ENCODE assay signal across 16 mouse cellular contexts in the genomic region with DNA sequence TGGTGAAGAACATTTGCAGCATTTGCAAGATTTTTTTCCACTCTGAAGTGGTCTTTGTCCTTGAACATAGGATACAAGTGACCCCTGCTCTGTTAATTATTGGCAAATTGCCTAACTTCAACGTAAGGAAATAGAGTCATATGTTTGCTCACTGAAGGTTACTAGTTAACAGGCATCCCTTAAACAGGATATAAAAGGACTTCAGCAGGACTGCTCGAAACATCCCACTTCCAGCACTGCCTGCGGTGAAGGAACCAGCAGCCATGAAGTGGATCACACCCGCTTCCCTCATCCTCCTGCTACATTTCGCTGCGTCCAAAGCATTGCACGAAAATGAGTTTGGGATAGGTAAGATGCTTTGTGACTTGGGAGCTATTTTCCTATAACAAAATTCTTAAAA. TPM values are rescaled to one million over a fixed set of nuclear protein-coding genes. Genes with fewer than 3 reads are reported as not detected.
DNase-seq lines count a peak whose midpoint lies in the region; ATAC-seq and TF ChIP-seq lines count a peak whose summit lies in the region.
"Had no signal": no experiment of that assay in that cellular context is flagged by ENCODE, and none has a peak within 500 bp of the region (broad histone marks: within the 10 kb centered on the region; RNA-seq: fewer than 3 reads in every experiment).

A gene (plus strand): TSS at position 220 of the 400 bp plus-strand sequence.

- no peak for TF ChIP-seq CTCF in CH12.LX (conservative IDR thresholded peaks at IDR 0.05 in 1 of 2, IDR thresholded peaks at IDR 0.05 in 1 of 2; ENCODE audit: low read depth in 2 of 2, low read length in 2 of 2)

- DNase-seq in adrenal gland, postnatal 10 days = no peak
- no peak for DNase-seq in adrenal gland, adult 18-20 months (ENCODE audit: low spot score in 2 of 2)
- DNase-seq in kidney, adult 9 months = no peak
- no peak for DNase-seq in CH12.LX (ENCODE audit: extremely low read depth)
- DNase-seq in liver, embryonic 13.5 days = no peak
- no peak for DNase-seq in embryo, embryonic 11 days
- no peak for DNase-seq in gastrocnemius, postnatal 4 days (ENCODE audit: low spot score in 2 of 2)
- DNase-seq: adrenal gland, postnatal 25 days; cerebellum, postnatal 14 days; kidney, adult 11 months; lung, postnatal 14 days had no signal

- TF ChIP-seq RAD21 in CH12.LX (IDR thresholded peaks at IDR 0.05; ENCODE audit: low read depth, low read length) = no peak

- H3K36me3 ChIP-seq in kidney, embryonic 14.5 days (ENCODE audit: control insufficient read depth, insufficient read depth, low read length) = no peaks in the 10 kb centered on the region
- no peaks in the 10 kb centered on the region for H3K36me3 ChIP-seq in CH12.LX (replicated peaks in 1 of 2; ENCODE audit: control insufficient read depth in 1 of 2, insufficient read depth in 1 of 2, low read length in 1 of 2)
- H3K36me3 ChIP-seq in liver, embryonic 13.5 days = no peaks in the 10 kb centered on the region
- H3K36me3 ChIP-seq: hindbrain, embryonic 12.5 days had no signal

- no peaks in the 10 kb centered on the region for H3K27me3 ChIP-seq in kidney, embryonic 14.5 days (ENCODE audit: control insufficient read depth, insufficient read depth, low read length)
- no peaks in the 10 kb centered on the region for H3K27me3 ChIP-seq in CH12.LX (replicated peaks)
- no peaks in the 10 kb centered on the region for H3K27me3 ChIP-seq in liver, embryonic 13.5 days
- H3K27me3 ChIP-seq: hindbrain, embryonic 12.5 days had no signal

- H3K27ac ChIP-seq in kidney, embryonic 14.5 days (ENCODE audit: low read depth, low read length) = no peak within 1 kb of the TSS
- H3K27ac ChIP-seq in CH12.LX (ENCODE audit: insufficient read depth, low read depth) = no peak within 1 kb of the TSS
- H3K27ac ChIP-seq in liver, embryonic 13.5 days = peak within 1 kb of the TSS; percentile 23
- H3K27ac ChIP-seq: hindbrain, embryonic 12.5 days had no signal

- in situ Hi-C loops in CH12.LX (cut with MboI; ENCODE audit: low pct_ligation_motif_present, low pct_unique_long_range_greater_than_20kb, low sequenced_read_pairs) = loop anchor here (10.0 to 25.0 kb wide), 2 partner anchors 76 to 278 kb away; a partner anchor contains a TSS

- H3K4me3 ChIP-seq in kidney, embryonic 14.5 days (ENCODE audit: low read length) = no peak within 1 kb of the TSS
- no peak within 1 kb of the TSS for H3K4me3 ChIP-seq in CH12.LX (replicated peaks in 1 of 3; ENCODE audit: low read depth in 2 of 3, low read length in 2 of 3, poor library complexity in 1 of 3)
- H3K4me3 ChIP-seq in liver, embryonic 13.5 days (replicated peaks) = peak within 1 kb of the TSS; percentile 25
- H3K4me3 ChIP-seq: hindbrain, embryonic 12.5 days had no signal

- ATAC-seq in kidney, embryonic 14.5 days (ENCODE audit: low FRiP score, low TSS enrichment) = no peak
- ATAC-seq in liver, embryonic 13.5 days (ENCODE audit: low read depth) = no peak
- ATAC-seq: forebrain, embryonic 16.5 days had no signal

- H3K4me2 ChIP-seq in kidney, embryonic 14.5 days (replicated peaks; ENCODE audit: low read depth, low read length) = no peak within 1 kb of the TSS; the same call in 1 of the 2 replicates
- peak within 1 kb of the TSS; percentile 13; the same call in 1 of the 2 replicates for H3K4me2 ChIP-seq in CH12.LX (ENCODE audit: insufficient read depth, low read depth, poor library complexity, severe bottlenecking)
- H3K4me2 ChIP-seq in liver, embryonic 13.5 days = peak within 1 kb of the TSS; percentile 30
- H3K4me2 ChIP-seq: hindbrain, embryonic 12.5 days had no signal

- H3K9me3 ChIP-seq in kidney, embryonic 14.5 days (ENCODE audit: control insufficient read depth, low read length) = no peaks in the 10 kb centered on the region
- no peaks in the 10 kb centered on the region for H3K9me3 ChIP-seq in CH12.LX (replicated peaks; ENCODE audit: low read length)
- H3K9me3 ChIP-seq in liver, embryonic 13.5 days (replicated peaks) = no peaks in the 10 kb centered on the region
- H3K9me3 ChIP-seq: hindbrain, embryonic 12.5 days had no signal

- 81% methylated on average over 7 of the region's 7 CpGs for WGBS in kidney, embryonic 14.5 days
- 68% methylated on average over 7 of the region's 7 CpGs for WGBS in liver, embryonic 13.5 days (ENCODE audit: insufficient replicate concordance)

- no peaks in the 10 kb centered on the region for H3K79me2 ChIP-seq in CH12.LX (replicated peaks; ENCODE audit: control insufficient read depth, extremely low read depth, insufficient read depth, poor library complexity, severe bottlenecking)

- dilution Hi-C loops in CH12.LX (cut with MboI; ENCODE audit: extremely low pct_ligation_motif_present, extremely low pct_unique_long_range_greater_than_20kb, low sequenced_read_pairs) = no loop called here

- H3K9ac ChIP-seq in kidney, embryonic 14.5 days (ENCODE audit: low read depth, low read length) = no peak within 1 kb of the TSS
- no peak within 1 kb of the TSS for H3K9ac ChIP-seq in CH12.LX (ENCODE audit: insufficient read depth, low read depth)
- 0 out of 2 replicates have a peak within 1 kb of the TSS, but pooled peaks have one; percentile 27 for H3K9ac ChIP-seq in liver, embryonic 13.5 days
- H3K9ac ChIP-seq: hindbrain, embryonic 12.5 days had no signal

- no peak for TF ChIP-seq POLR2A in CH12.LX (IDR thresholded peaks at IDR 0.05; ENCODE audit: low read depth, low read length)

- no peaks in the 10 kb centered on the region for H3K4me1 ChIP-seq in kidney, embryonic 14.5 days (ENCODE audit: control insufficient read depth, insufficient read depth, low read length)
- peaks cover 0 to 15% of the 10 kb centered on the region in 2 experiments; a peak in 2 of 4 replicates for H3K4me1 ChIP-seq in CH12.LX (ENCODE audit: control insufficient read depth in 1 of 2, insufficient read depth in 2 of 2)
- peaks cover 5% of the 10 kb centered on the region; the same call in 1 of the 2 replicates for H3K4me1 ChIP-seq in liver, embryonic 13.5 days (replicated peaks)
- H3K4me1 ChIP-seq: hindbrain, embryonic 12.5 days had no signal

- no peak for TF ChIP-seq EP300 in CH12.LX (IDR thresholded peaks at IDR 0.05; ENCODE audit: low read length)

TF ChIP-seq in CH12.LX, 34 proteins besides CTCF, POLR2A, EP300 and RAD21:
- TF ChIP-seq BHLHE40 (IDR thresholded peaks at IDR 0.05; ENCODE audit: low read depth, low read length) (no peak), KAT2A (IDR thresholded peaks at IDR 0.05; ENCODE audit: insufficient replicate concordance, low read length) (no peak), POLR2AphosphoS2 (IDR thresholded peaks at IDR 0.05; ENCODE audit: low read depth, low read length) (no peak), MAFK (IDR thresholded peaks at IDR 0.05; ENCODE audit: insufficient replicate concordance, low read length) (no peak), JUND (conservative IDR thresholded peaks at IDR 0.05; ENCODE audit: low read depth, low read length) (no peak), CHD2 (IDR thresholded peaks at IDR 0.05; ENCODE audit: low read length) (no peak), ELF1 (IDR thresholded peaks at IDR 0.05; ENCODE audit: low read depth, low read length) (no peak), ETS1 (conservative IDR thresholded peaks at IDR 0.05; ENCODE audit: low read depth, low read length) (no peak), NRF1 (IDR thresholded peaks at IDR 0.05; ENCODE audit: low read depth, low read length) (no peak)

RNA-seq across cellular contexts. Expression of the gene that starts here (rescaled TPM):
- 100 to 1,000 TPM; 414 to 846 TPM for total RNA-seq in adrenal gland, postnatal 10 days (2021)
- total RNA-seq in adrenal gland, adult 18-20 months (2021) = not detected
- polyA plus RNA-seq in kidney, embryonic 14.5 days (2014; fragmentation: Nextera tagmentation; extraction: Ambion mirVana) = 17.9 and 29.1 TPM in 2 replicates
- 15.9 and 25.8 TPM in 2 replicates for total RNA-seq in CH12.LX (2012; rRNA removed)
- total RNA-seq in CH12.LX (2014; rRNA removed) = 12.5 and 12.8 TPM in 2 replicates
- polyA plus RNA-seq in CH12.LX (2012; ENCODE audit: insufficient read length, low read depth) = 18.2 and 19.8 TPM in 2 replicates
- polyA plus RNA-seq in liver, embryonic 13.5 days (2015; fragmentation: Nextera tagmentation; extraction: Ambion mirVana) = 6,379 and 7,757 TPM in 2 replicates
- 10 to 100 TPM in 1 of 2 experiments, 1 to 10 TPM in 1; 5.0 to 37.2 TPM for total RNA-seq in gastrocnemius, postnatal 4 days (2021)
- total RNA-seq: adrenal gland, postnatal 25 days; gastrocnemius, adult 18-20 months; left cerebral cortex, postnatal 14 days had no signal

Comparison
In these comparisons a context has a peak if more than half of its experiments do, and no peak if none do; other contexts are left out.
1. RNA of the gene that starts here (total RNA-seq): 414 to 846 TPM in adrenal gland, postnatal 10 days; 5.0 to 37.2 TPM in gastrocnemius, postnatal 4 days, 12.5 to 25.8 TPM in CH12.LX and not detected in adrenal gland, adult 18-20 months; every median in the first group is over 10 times any median in the second.
2. RNA of the gene that starts here (polyA plus RNA-seq): 6,379 to 7,757 TPM in liver, embryonic 13.5 days; 17.9 to 29.1 TPM in kidney, embryonic 14.5 days and 18.2 to 19.8 TPM in CH12.LX; every median in the first group is over 100 times any median in the second.